Mouse (Mus musculus) T-helper 2 cell (primary cell): ENCODE measurements around the gene Prss8.
"Not testable (repeated sequence)": the region's sequence is repeated elsewhere in the genome, so short reads cannot be mapped to it uniquely, and the experiment has no call there.

ENCODE experiments used
- in situ Hi-C: fragments of 300-600 bp; cut with MboI, MseI; formaldehyde crosslinking; loops from one replicate; pipeline ENCODE4 v1.15.1; 2025; ENCODE audit warnings: high pct_unique_total_duplicates

The Prss8 gene

GRCm38 (mm10) chr7:127929923-127930322 is at the start of gene Prss8:
Prss8 (minus strand) TSS chr7:127930104.
- in situ Hi-C loops: no loop called here

- in situ Hi-C loops: no loop called here
Observed at GRCm38 (mm10) chr7:127978856-127979255, 49.0 kb upstream of the Prss8 start.

DNA sequence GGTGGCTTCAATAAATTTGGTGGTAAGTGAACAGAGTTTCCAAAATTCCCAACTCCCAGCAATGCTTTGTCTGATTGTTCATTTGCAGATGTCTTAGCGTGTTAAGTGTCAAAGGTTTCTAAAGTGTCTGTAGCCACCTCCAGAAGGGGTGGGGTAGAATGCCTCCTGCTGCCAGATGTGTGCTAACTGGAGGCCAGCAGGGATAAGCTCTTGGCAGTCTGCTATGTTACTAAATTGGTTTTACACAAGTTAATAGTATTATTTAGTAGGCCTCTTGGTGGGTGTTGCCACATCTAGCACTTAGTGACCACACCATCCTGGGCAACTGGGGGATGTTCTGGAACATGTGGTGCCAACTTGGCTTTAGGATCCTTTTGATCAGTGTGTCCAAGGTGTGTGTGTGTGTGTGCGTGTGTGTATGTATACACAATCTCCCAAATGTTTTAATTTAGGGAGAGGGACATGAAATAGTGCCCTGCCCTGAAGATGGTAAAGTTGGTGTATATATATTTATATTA is 44.6 kb upstream of the Prss8 start:
- in situ Hi-C loops: no loop called here

GRCm38 (mm10) chr7:127967922-127968828 is 38.3 kb upstream of the Prss8 start:
- in situ Hi-C loops: no loop called here

DNA sequence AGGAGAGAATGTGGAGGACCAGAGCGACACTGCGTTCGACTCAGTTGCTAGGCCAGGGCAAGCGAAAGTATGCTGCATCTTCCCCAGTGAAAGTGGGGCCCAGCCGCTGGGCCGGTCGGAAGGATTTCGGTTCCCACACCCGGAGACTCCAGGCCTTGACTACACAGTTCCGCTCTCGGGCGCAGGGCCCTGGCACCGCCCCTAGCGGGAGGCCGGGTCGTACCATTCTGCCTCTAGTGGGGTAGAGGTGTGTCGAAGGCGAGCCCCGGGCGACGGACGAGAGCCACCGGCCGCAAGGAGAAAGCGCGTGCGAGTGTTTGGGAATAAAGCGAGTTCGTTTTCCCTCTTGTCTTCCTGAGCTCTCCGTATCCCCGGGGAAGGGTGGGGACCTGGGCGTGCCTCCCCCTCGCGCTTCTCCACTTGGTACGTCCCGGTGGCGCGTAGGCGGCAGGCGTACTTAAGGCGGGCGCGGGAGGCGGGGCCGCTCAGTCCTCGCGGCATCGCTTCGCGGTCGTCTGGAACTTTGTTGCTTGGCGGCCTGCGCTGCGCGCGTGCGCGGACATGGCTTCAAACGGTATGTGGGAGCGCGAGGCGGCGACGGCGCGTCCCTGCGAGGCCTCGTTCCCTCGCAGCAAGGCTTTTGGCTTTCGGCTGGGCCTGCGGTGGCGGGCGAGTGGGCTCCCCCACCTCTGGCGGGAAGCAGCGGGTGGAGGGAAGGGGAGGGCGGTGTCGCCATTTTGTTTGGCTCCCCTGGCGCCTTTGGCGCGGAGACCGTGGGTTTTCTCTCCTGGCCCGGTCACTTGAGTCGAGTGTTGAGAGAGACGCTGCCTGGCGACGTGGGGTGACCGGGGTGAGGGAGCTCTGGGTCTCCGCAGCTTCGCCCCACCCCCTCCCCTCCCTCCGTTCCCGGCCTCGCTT is 37.4 kb upstream of the Prss8 start, which contains the start of gene Fus:
Fus (plus strand) TSS at position 454 of the 918 bp plus-strand sequence.
- in situ Hi-C loops: no loop called here

- in situ Hi-C loops: no loop called here
Observed at GRCm38 (mm10) chr7:127966371-127966918, 36.5 kb upstream of the Prss8 start.

DNA sequence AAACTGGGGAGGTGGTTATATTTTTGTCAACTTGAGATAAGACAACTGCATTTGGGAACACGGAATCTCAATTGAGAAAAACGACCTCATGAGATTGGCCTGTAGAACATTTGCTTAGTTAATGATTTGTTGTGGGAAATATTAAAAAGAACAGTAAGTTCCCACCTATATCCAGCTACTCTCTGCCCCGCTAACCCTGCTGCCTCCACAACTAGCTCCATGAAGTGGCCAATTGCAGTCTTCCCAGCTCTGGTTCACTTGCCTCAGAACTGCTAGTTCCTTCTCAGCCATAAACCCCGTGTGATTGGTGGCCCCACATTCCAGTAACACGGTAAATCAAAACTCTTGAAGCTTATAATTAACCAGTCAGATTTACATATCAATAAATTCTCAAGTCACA is 29.5 kb upstream of the Prss8 start:
- in situ Hi-C loops: no loop called here

- in situ Hi-C loops: no loop called here
Observed at GRCm38 (mm10) chr7:127952864-127953581, 23.1 kb upstream of the Prss8 start.

- in situ Hi-C loops: no loop called here
Observed at GRCm38 (mm10) chr7:127946470-127947023, 16.6 kb upstream of the Prss8 start, which contains the start of gene Prss36. Prss36 (minus strand) TSS chr7:127946725.

- in situ Hi-C loops: no loop called here
Observed at GRCm38 (mm10) chr7:127944614-127945013, 14.7 kb upstream of the Prss8 start.

GRCm38 (mm10) chr7:127942097-127942496 is 12.2 kb upstream of the Prss8 start:
- in situ Hi-C loops: not testable (repeated sequence)

DNA sequence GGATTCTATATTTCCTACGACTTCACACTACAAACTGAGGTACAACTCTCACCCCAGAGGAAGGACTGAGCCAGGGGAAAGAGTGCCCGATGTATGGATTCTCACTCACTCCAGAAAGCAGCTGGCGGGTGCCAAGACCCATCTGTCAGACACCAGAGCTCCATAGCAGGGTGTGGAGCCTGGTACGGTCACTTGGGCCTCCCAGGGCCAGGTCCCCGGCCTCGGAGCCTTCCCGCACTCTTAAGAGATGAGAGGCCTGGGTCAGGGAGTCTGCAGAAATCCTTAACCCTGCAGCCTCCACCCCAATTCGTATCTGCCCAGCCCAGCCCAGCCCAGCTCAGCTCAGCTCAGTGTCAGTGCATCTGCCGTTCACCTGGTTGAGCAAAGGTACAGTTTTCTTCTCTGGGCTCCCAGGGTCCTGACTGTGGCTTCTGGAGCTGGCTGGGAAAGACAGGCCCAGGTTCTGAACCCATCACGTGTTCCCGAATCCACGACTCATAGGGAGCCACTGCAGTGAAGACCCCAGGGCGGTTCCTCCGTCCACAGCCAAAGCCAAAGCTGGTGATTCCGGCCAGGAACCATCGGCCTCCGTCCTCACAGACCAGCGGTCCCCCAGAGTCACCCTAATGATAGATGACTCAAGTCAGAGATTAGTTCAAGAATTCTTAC is 6.4 kb upstream of the Prss8 start:
- in situ Hi-C loops: no loop called here

- in situ Hi-C loops: no loop called here
Observed at GRCm38 (mm10) chr7:127935748-127936159, 5.8 kb upstream of the Prss8 start.

- in situ Hi-C loops: no loop called here
Observed at GRCm38 (mm10) chr7:127935028-127935722, 5.3 kb upstream of the Prss8 start.

- in situ Hi-C loops: no loop called here
Observed at GRCm38 (mm10) chr7:127934075-127934474, 4.2 kb upstream of the Prss8 start.

- in situ Hi-C loops: no loop called here
Observed at GRCm38 (mm10) chr7:127932273-127933031, 2.5 kb upstream of the Prss8 start.

GRCm38 (mm10) chr7:127931351-127932135 is 1.6 kb upstream of the Prss8 start:
- in situ Hi-C loops: no loop called here

GRCm38 (mm10) chr7:127930636-127931035 is 732 bp upstream of the Prss8 start:
- in situ Hi-C loops: no loop called here
